Mouse (Mus musculus) heart, embryonic 14.5 days (tissue): ENCODE data around the gene Mgst3. TPM values are rescaled to one million over a fixed set of nuclear protein-coding genes. Genes with fewer than 3 reads are reported as not detected.

Experiments
- ATAC-seq: fragments of 200-750 bp; cut with Nextera tagmentation; 2 replicates; pipeline ENCODE4 v1.8.0; 2017; ENCODE audit warnings: low read depth, moderate TSS enrichment; ENCODE audit not compliant: insufficient number of reproducible peaks, insufficient read depth, low FRiP score
- H3K27ac ChIP-seq, 2 experiments: fragments of 200-500 bp in 1 of 2; fragments of 300-500 bp in 1 of 2; sonication (generic) in 1 of 2; replicated peaks in 1 of 2; 2 replicates each; pipeline ENCODE4 v1.5.1; 2012 to 2014; ENCODE audit warnings: low read depth in 2 of 2, low read length in 2 of 2, control low read depth in 1 of 2, mild to moderate bottlenecking in 1 of 2, mixed read lengths in 1 of 2; ENCODE audit not compliant: control insufficient read depth in 1 of 2, insufficient read depth in 1 of 2
- H3K27me3 ChIP-seq: fragments of 300-500 bp; sonication (generic); 2 replicates; pipeline ENCODE4 v1.6.1; 2014; ENCODE audit warnings: mild to moderate bottlenecking, low read length, control low read depth; ENCODE audit not compliant: control insufficient read depth, insufficient read depth
- H3K36me3 ChIP-seq: fragments of 300-500 bp; sonication (generic); 2 replicates; pipeline ENCODE4 v1.6.1; 2014; ENCODE audit warnings: mild to moderate bottlenecking, control low read depth, low read length, mixed read lengths; ENCODE audit not compliant: control insufficient read depth, insufficient read depth
- H3K4me1 ChIP-seq, 2 experiments: fragments of 200-500 bp in 1 of 2; fragments of 300-500 bp in 1 of 2; sonication (generic) in 1 of 2; 2 replicates each; pipeline ENCODE4 v1.6.1; 2012 to 2014; ENCODE audit warnings: low read length in 2 of 2, control low read depth in 1 of 2, mixed read lengths in 1 of 2; ENCODE audit not compliant: control insufficient read depth in 2 of 2, insufficient read depth in 2 of 2
- H3K4me2 ChIP-seq: fragments of 300-500 bp; sonication (generic); 2 replicates; pipeline ENCODE4 v1.6.1; 2014; ENCODE audit warnings: mild to moderate bottlenecking, low read length
- H3K4me3 ChIP-seq, 2 experiments: fragments of 200-500 bp in 1 of 2; fragments of 300-500 bp in 1 of 2; sonication (generic) in 1 of 2; 2 replicates each; pipeline ENCODE4 v1.5.1; 2012 to 2014; ENCODE audit warnings: low read length in 2 of 2, mild to moderate bottlenecking in 2 of 2, control low read depth in 1 of 2, low read depth in 1 of 2, moderate library complexity in 1 of 2; ENCODE audit not compliant: control insufficient read depth in 1 of 2, insufficient read depth in 1 of 2
- H3K9ac ChIP-seq: fragments of 300-500 bp; sonication (generic); 2 replicates; pipeline ENCODE4 v1.6.1; 2014; ENCODE audit warnings: mild to moderate bottlenecking, low read length
- H3K9me3 ChIP-seq: fragments of 300-500 bp; sonication (generic); 2 replicates; pipeline ENCODE4 v1.6.1; 2016; ENCODE audit warnings: low read length, control low read depth; ENCODE audit not compliant: control insufficient read depth
- WGBS: fragments of 180-500 bp; shearing (Covaris S2); extraction: QIAGEN DNeasy Blood & Tissue Kit; methylation state at CpG from one replicate; pipeline ENCODE4 v1.1.7; 2014; 5-methylcytosine and 5-hydroxymethylcytosine counted together
- polyA plus RNA-seq: library from polyadenylated mRNA; unstranded; fragments of >200 nt; fragmentation: Nextera tagmentation; extraction: Ambion mirVana; gene quantifications from 2 replicates; pipeline ENCODE4 v1.2.1, GENCODE M21; 2014

The Mgst3 gene
- polyA plus RNA-seq, 1 experiment from 2014 or later: 219 TPM

- 51% methylated on average over 2 of the region's 2 CpGs for WGBS
- Histone ChIP-seq H3K36me3 (no peaks in the 10 kb centered on the region), H3K4me2 (no peak overlapping the region), H3K9ac (no peak overlapping the region), H3K4me1 (peaks cover 2 to 23% of the 10 kb centered on the region in 2 experiments), H3K4me3 (no peak overlapping the region), H3K27ac (no peak overlapping the region), H3K9me3 (no peaks in the 10 kb centered on the region), H3K27me3 (no peaks in the 10 kb centered on the region)
- ATAC-seq: no peak
Observed at GRCm38 (mm10) chr1:167387310-167387709, 6.3 kb downstream of the Mgst3 start.

GRCm38 (mm10) chr1:167386466-167386865 is 7.2 kb downstream of the Mgst3 start:
- Histone ChIP-seq H3K4me1 (peaks cover 0 to 24% of the 10 kb centered on the region in 2 experiments), H3K4me3 (no peak overlapping the region), H3K36me3 (no peaks in the 10 kb centered on the region), H3K27ac (no peak overlapping the region), H3K4me2 (no peak overlapping the region), H3K9me3 (no peaks in the 10 kb centered on the region), H3K27me3 (no peaks in the 10 kb centered on the region), H3K9ac (no peak overlapping the region)
- WGBS: 60% methylated on average over 2 of the region's 2 CpGs
- no peak for ATAC-seq

- Histone ChIP-seq H3K4me3 (no peak overlapping the region), H3K27me3 (no peaks in the 10 kb centered on the region), H3K9ac (no peak overlapping the region), H3K9me3 (no peaks in the 10 kb centered on the region), H3K4me2 (no peak overlapping the region), H3K4me1 (peaks cover 0 to 20% of the 10 kb centered on the region in 2 experiments; a peak in 3 of 4 replicates), H3K27ac (no peak overlapping the region), H3K36me3 (no peaks in the 10 kb centered on the region)
- no peak for ATAC-seq
- WGBS: 69% methylated on average over 5 of the region's 5 CpGs
Observed at GRCm38 (mm10) chr1:167385636-167386035, 8.0 kb downstream of the Mgst3 start.

GRCm38 (mm10) chr1:167385211-167385610 is 8.4 kb downstream of the Mgst3 start:
- H3K27ac ChIP-seq: no peak overlapping the region
- WGBS: 83% methylated on average over 2 of the region's 2 CpGs
- ATAC-seq: no peak

GRCm38 (mm10) chr1:167384156-167384555 is 9.5 kb downstream of the Mgst3 start:
- no peaks in the 10 kb centered on the region for H3K27me3 ChIP-seq
- no peak overlapping the region for H3K4me3 ChIP-seq
- H3K9ac ChIP-seq: no peak overlapping the region
- no peaks in the 10 kb centered on the region for H3K9me3 ChIP-seq
- no peak for ATAC-seq
- H3K4me2 ChIP-seq: no peak overlapping the region
- no peaks in the 10 kb centered on the region for H3K36me3 ChIP-seq
- 54% methylated on average over 3 of the region's 3 CpGs for WGBS
- H3K27ac ChIP-seq: no peak overlapping the region
- peaks cover 0 to 20% of the 10 kb centered on the region in 2 experiments; a peak in 3 of 4 replicates for H3K4me1 ChIP-seq

More at GRCm38 (mm10) chr1:167385211-167385610, 8.4 kb downstream of the Mgst3 start:
- peaks cover 0 to 20% of the 10 kb centered on the region in 2 experiments; a peak in 3 of 4 replicates for H3K4me1 ChIP-seq
- H3K27me3 ChIP-seq: no peaks in the 10 kb centered on the region
- H3K4me2 ChIP-seq: no peak overlapping the region
- no peak overlapping the region for H3K4me3 ChIP-seq
- no peak overlapping the region for H3K9ac ChIP-seq
- H3K9me3 ChIP-seq: no peaks in the 10 kb centered on the region
- no peaks in the 10 kb centered on the region for H3K36me3 ChIP-seq

GRCm38 (mm10) chr1:167383178-167383577 is 10.5 kb downstream of the Mgst3 start:
- no peak for ATAC-seq
- 84% methylated on average over 5 of the region's 5 CpGs for WGBS
- Histone ChIP-seq H3K27me3 (no peaks in the 10 kb centered on the region), H3K9ac (no peak overlapping the region), H3K4me2 (no peak overlapping the region), H3K4me1 (peaks cover 0 to 20% of the 10 kb centered on the region in 2 experiments; a peak in 3 of 4 replicates), H3K4me3 (no peak overlapping the region), H3K27ac (no peak overlapping the region), H3K36me3 (no peaks in the 10 kb centered on the region), H3K9me3 (no peaks in the 10 kb centered on the region)

- H3K27me3 ChIP-seq: no peaks in the 10 kb centered on the region
- WGBS: 84% methylated on average over 5 of the region's 5 CpGs
- H3K9ac ChIP-seq: no peak overlapping the region
- H3K4me1 ChIP-seq: peaks cover 0 to 20% of the 10 kb centered on the region in 2 experiments; a peak in 3 of 4 replicates
- peaks cover 3% of the 10 kb centered on the region; the same call in 1 of the 2 replicates for H3K36me3 ChIP-seq
- H3K9me3 ChIP-seq: no peaks in the 10 kb centered on the region
- no peak for ATAC-seq
- no peak overlapping the region for H3K4me2 ChIP-seq
- no peak overlapping the region for H3K4me3 ChIP-seq
- H3K27ac ChIP-seq: no peak overlapping the region
Observed at GRCm38 (mm10) chr1:167382763-167383162, 10.9 kb downstream of the Mgst3 start.

GRCm38 (mm10) chr1:167382316-167382715 is 11.3 kb downstream of the Mgst3 start:
- H3K9me3 ChIP-seq: no peaks in the 10 kb centered on the region
- no peak overlapping the region for H3K9ac ChIP-seq
- no peak overlapping the region for H3K27ac ChIP-seq
- H3K4me2 ChIP-seq: no peak overlapping the region
- H3K4me1 ChIP-seq: peaks cover 0 to 20% of the 10 kb centered on the region in 2 experiments; a peak in 3 of 4 replicates
- no peaks in the 10 kb centered on the region for H3K27me3 ChIP-seq
- no peak overlapping the region for H3K4me3 ChIP-seq
- ATAC-seq: no peak
- peaks cover 8% of the 10 kb centered on the region for H3K36me3 ChIP-seq
- WGBS: 84% methylated on average over 7 of the region's 7 CpGs
